Mouse (Mus musculus) stomach, embryonic 14.5 days (tissue): ENCODE measurements around the gene Ulk3. TPM values are rescaled to one million over a fixed set of nuclear protein-coding genes. Genes with fewer than 3 reads are reported as not detected.

ENCODE experiments used
- ATAC-seq: fragments of 200-750 bp; cut with Nextera tagmentation; 2 replicates; pipeline ENCODE4 v1.8.0; 2017; ENCODE audit warnings: low read depth, moderate TSS enrichment; ENCODE audit not compliant: insufficient number of reproducible peaks, insufficient read depth, low FRiP score
- H3K27ac ChIP-seq: fragments of 300-500 bp; sonication (generic); 2 replicates; pipeline ENCODE4 v1.5.1; 2014; ENCODE audit warnings: mild to moderate bottlenecking, low read length, moderate library complexity, mixed read lengths
- H3K27me3 ChIP-seq: fragments of 300-500 bp; sonication (generic); 2 replicates; pipeline ENCODE4 v1.6.1; 2014; ENCODE audit warnings: low read length, control low read depth, mixed read lengths; ENCODE audit not compliant: control insufficient read depth, insufficient read depth
- H3K36me3 ChIP-seq: fragments of 300-500 bp; sonication (generic); 2 replicates; pipeline ENCODE4 v1.6.1; 2014; ENCODE audit warnings: mild to moderate bottlenecking, control low read depth, low read length, moderate library complexity, mixed read lengths; ENCODE audit not compliant: control insufficient read depth, insufficient read depth
- H3K4me1 ChIP-seq: fragments of 300-500 bp; sonication (generic); 2 replicates; pipeline ENCODE4 v1.6.1; 2014; ENCODE audit warnings: low read length, control low read depth, mixed read lengths; ENCODE audit not compliant: control insufficient read depth, insufficient read depth
- H3K4me2 ChIP-seq: fragments of 300-500 bp; sonication (generic); replicated peaks from 2 replicates; pipeline ENCODE4 v1.6.1; 2014; ENCODE audit warnings: low read depth, low read length, control low read depth
- H3K4me3 ChIP-seq: fragments of 300-500 bp; sonication (generic); 2 replicates; pipeline ENCODE4 v1.5.1; 2014; ENCODE audit warnings: low read depth, low read length, control low read depth
- H3K9ac ChIP-seq: fragments of 300-500 bp; sonication (generic); replicated peaks from 2 replicates; pipeline ENCODE4 v1.6.1; 2014; ENCODE audit warnings: low read depth, mild to moderate bottlenecking, control low read depth, low read length, moderate library complexity, mixed read lengths
- H3K9me3 ChIP-seq: fragments of 300-500 bp; sonication (generic); 2 replicates; pipeline ENCODE4 v1.6.1; 2016; ENCODE audit warnings: low read depth, low read length, control low read depth; ENCODE audit not compliant: control insufficient read depth
- WGBS: fragments of 180-500 bp; shearing (Covaris S2); extraction: QIAGEN DNeasy Blood & Tissue Kit; methylation state at CpG from one replicate; pipeline ENCODE4 v1.1.7; 2014; 5-methylcytosine and 5-hydroxymethylcytosine counted together
- polyA plus RNA-seq: library from polyadenylated mRNA; unstranded; fragments of >200 nt; fragmentation: Nextera tagmentation; extraction: Ambion mirVana; gene quantifications from 2 replicates; pipeline ENCODE4 v1.2.1, GENCODE M21; 2014

The Ulk3 gene
- polyA plus RNA-seq, 1 experiment from 2014 or later, result 14.4 TPM

DNA sequence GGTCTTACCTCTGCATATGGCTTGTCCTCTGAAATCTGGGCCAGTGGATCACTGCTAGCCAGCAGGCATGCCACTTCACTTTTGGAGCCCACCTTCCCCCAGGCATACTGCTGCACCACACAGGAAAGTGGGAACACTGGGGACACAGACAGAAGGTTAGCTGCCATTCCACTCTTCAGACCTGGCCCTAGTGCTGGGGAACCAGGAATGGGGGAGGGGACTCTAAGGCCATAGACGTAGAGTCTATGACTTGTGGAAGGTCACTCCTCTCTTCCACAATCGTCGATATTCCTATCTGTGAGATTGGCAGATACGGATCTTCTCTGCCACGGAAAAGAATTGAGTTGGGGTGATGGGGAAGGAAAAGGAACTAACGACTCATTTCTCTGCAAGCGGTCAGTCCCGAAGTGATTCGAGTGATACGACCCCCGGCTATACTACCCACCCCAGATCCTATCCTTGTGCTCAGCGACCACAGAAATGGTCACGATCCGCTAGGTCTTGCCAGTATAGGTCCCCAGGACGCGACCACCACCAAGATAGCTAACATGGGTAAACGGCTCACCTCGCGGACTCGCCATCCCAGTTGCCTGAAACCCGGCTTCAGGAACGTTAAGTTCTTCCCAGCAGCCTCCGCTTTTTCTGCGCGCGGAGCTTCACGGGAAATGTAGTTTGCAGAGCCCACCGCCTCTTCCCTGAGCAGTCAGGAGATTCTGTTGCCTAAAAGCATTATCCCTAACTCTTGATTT, 36.9 kb upstream of the Ulk3 start, which contains the start of gene Mpi:
Gene Mpi (minus strand): TSS at position 625 of the 749 bp plus-strand sequence.
- H3K4me1 ChIP-seq, result peaks cover 6% of the 10 kb centered on the region; the same call in 1 of the 2 replicates
- H3K36me3 ChIP-seq, result peaks cover 19% of the 10 kb centered on the region
- under 1% methylated on average over 28 of the region's 28 CpGs for WGBS
- peak within 1 kb of the TSS; percentile 74 for H3K4me3 ChIP-seq
- no peak within 1 kb of the TSS for H3K27ac ChIP-seq
- peak; percentile 54; the same call in 1 of the 2 replicates for ATAC-seq
- peak within 1 kb of the TSS; percentile 42 for H3K9ac ChIP-seq
- no peaks in the 10 kb centered on the region for H3K27me3 ChIP-seq
- no peaks in the 10 kb centered on the region for H3K9me3 ChIP-seq
- peak within 1 kb of the TSS; percentile 77 for H3K4me2 ChIP-seq

DNA sequence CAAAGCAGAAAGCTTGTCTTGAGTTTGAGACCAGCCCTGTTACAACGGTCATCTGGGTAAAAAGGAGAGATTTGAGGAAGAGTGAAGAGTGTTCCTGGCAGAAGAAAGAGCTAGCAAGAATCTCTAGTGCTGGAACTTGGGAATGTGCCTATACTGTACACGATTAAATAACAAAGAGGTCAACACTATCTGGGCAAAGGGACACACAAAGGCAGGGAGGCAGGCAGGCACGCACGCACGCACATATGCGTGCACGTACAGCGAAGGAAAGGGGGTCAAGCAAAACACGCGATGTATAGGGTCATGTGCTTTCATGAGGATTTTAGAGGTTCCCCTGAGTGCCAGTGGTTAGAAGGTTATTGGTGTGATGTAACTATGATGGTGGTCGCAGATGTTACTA, 36.1 kb upstream of the Ulk3 start:
- Histone ChIP-seq H3K4me1 (peaks cover 6% of the 10 kb centered on the region; the same call in 1 of the 2 replicates), H3K27me3 (no peaks in the 10 kb centered on the region), H3K27ac (no peak overlapping the region), H3K4me2 (no peak overlapping the region), H3K36me3 (peaks cover 12% of the 10 kb centered on the region), H3K4me3 (no peak overlapping the region), H3K9ac (no peak overlapping the region), H3K9me3 (no peaks in the 10 kb centered on the region)
- 73% methylated on average over 11 of the region's 11 CpGs for WGBS
- no peak for ATAC-seq

DNA sequence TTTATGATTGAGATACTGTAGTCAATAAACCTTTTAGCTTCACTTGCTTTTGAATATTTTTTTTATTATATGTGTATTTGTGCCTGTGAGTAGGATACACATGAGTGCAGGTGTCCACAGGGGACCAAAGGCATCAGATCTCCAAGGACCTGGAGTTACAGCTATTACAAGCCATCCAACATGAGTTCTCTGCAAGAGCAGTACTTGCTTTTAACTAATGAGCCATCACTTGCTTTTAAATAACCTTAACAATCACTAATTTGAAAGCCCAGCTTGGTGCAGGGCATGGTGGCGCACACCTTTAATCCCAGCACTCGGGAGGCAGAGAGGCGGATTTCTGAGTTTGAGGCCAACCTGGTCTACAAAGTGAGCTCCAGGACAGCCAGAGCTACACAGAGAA, 34.5 kb upstream of the Ulk3 start:
- Histone ChIP-seq H3K9me3 (no peaks in the 10 kb centered on the region), H3K27me3 (no peaks in the 10 kb centered on the region), H3K27ac (no peak overlapping the region), H3K9ac (no peak overlapping the region), H3K4me2 (no peak overlapping the region), H3K4me1 (peaks cover 6% of the 10 kb centered on the region; the same call in 1 of the 2 replicates), H3K4me3 (no peak overlapping the region), H3K36me3 (no peaks in the 10 kb centered on the region; the same call in 1 of the 2 replicates)
- no peak for ATAC-seq
- WGBS, result 47% methylated on average over 3 of the region's 3 CpGs

DNA sequence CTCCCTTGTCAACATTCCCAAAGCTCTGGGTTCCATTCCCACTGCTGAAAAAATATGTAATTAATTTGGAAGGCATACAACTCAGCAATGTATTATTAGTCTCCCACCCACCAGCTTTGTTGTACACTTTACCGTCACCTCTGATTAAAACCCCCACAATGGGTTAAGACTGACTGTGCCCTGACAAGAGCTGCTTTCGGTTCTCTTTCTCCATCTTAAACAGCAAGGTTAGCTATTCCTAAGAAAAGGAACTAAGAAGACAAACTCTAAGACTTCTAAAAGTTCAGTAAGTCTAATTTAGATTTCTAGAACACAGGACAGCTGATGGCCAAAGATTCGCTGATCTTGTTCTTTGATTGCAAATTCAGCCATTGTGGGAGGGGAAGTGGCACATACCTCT, 32.0 kb upstream of the Ulk3 start:
- Histone ChIP-seq H3K27me3 (no peaks in the 10 kb centered on the region), H3K4me3 (no peak overlapping the region), H3K36me3 (no peaks in the 10 kb centered on the region), H3K4me2 (no peak overlapping the region), H3K9ac (no peak overlapping the region), H3K9me3 (no peaks in the 10 kb centered on the region), H3K27ac (no peak overlapping the region), H3K4me1 (peaks cover 14% of the 10 kb centered on the region)
- no peak for ATAC-seq
- WGBS, result 80% methylated on average over 3 of the region's 3 CpGs

DNA sequence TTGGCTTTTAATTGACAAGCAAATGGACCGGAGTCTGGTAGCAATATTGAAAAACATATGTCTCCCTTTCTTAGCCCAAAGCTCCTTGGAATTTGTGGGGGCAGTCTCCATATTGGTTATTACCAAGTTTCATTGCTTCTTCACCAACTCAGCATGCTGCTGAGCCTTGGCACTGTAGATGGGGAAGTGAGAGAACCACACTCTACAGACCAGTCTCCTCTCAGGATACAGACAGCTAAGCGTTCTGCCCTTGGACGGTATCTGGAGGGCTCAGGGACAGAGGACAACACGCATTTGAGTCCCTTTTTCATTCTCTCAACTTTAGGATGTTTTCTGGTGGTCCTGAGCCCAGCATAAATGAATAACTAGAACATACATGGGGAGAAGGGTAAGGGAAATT, 30.6 kb upstream of the Ulk3 start:
- H3K9me3 ChIP-seq, result no peaks in the 10 kb centered on the region
- 85% methylated on average over 4 of the region's 4 CpGs for WGBS
- peaks cover 25% of the 10 kb centered on the region for H3K4me1 ChIP-seq

DNA sequence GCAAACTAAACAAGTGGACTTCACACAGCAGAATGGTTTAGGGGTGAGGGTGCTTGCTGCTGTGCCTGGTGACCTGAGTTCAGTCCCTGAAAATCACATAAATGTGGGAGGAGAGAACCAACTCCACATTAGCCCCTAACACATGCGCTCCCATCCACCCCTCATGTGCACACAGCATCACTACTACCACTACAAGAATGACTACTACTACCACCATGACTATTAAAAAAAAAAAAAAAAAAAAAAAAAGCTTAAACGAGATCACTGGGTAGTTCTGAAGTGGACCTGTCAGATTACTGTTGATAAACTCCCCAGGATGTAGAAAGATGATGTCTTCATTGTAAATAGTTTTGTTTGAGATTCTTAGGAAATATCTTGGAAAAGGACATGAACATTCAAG, 29.7 kb upstream of the Ulk3 start:
- no peak overlapping the region for H3K4me3 ChIP-seq
- 57% methylated on average over 2 of the region's 2 CpGs for WGBS
- H3K4me1 ChIP-seq, result peaks cover 27% of the 10 kb centered on the region
- no peak overlapping the region for H3K27ac ChIP-seq
- no peaks in the 10 kb centered on the region for H3K36me3 ChIP-seq
- no peak overlapping the region for H3K9ac ChIP-seq
- no peaks in the 10 kb centered on the region for H3K9me3 ChIP-seq
- H3K4me2 ChIP-seq, result no peak overlapping the region
- ATAC-seq, result no peak
- H3K27me3 ChIP-seq, result no peaks in the 10 kb centered on the region

More for the DNA sequence above, 30.6 kb upstream of the Ulk3 start:
- Histone ChIP-seq H3K4me2 (no peak overlapping the region), H3K27ac (no peak overlapping the region), H3K27me3 (no peaks in the 10 kb centered on the region), H3K36me3 (no peaks in the 10 kb centered on the region), H3K4me3 (no peak overlapping the region), H3K9ac (no peak overlapping the region)
- ATAC-seq, result no peak

DNA sequence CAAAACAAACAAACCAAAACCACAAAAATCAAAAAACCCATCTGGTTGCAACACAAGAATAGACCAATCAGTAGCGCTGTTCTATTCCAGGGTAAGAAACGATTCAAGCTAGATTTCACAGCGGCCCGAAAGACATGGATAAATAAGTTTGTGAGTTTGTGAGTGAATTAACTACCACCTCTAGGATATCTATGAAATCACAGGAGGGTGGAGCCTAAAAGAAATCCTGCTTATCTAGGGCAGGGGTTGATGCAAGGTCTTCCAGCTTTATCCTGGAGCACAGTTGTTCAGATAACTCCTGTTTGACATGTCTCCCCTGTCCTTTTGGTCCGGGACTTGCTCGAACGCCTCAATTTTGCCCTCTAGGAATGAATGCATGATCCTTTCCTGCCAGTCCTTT, 29.0 kb upstream of the Ulk3 start:
- 28% methylated on average over 7 of the region's 7 CpGs for WGBS
- H3K4me2 ChIP-seq, result peak overlapping the region; percentile 83
- H3K4me1 ChIP-seq, result peaks cover 27% of the 10 kb centered on the region
- H3K9ac ChIP-seq, result peak overlapping the region; percentile 15
- no peak for ATAC-seq
- H3K36me3 ChIP-seq, result no peaks in the 10 kb centered on the region
- H3K4me3 ChIP-seq, result peak overlapping the region; percentile 50
- H3K27me3 ChIP-seq, result no peaks in the 10 kb centered on the region
- no peaks in the 10 kb centered on the region for H3K9me3 ChIP-seq
- peak overlapping the region; percentile 48; the same call in 1 of the 2 replicates for H3K27ac ChIP-seq

DNA sequence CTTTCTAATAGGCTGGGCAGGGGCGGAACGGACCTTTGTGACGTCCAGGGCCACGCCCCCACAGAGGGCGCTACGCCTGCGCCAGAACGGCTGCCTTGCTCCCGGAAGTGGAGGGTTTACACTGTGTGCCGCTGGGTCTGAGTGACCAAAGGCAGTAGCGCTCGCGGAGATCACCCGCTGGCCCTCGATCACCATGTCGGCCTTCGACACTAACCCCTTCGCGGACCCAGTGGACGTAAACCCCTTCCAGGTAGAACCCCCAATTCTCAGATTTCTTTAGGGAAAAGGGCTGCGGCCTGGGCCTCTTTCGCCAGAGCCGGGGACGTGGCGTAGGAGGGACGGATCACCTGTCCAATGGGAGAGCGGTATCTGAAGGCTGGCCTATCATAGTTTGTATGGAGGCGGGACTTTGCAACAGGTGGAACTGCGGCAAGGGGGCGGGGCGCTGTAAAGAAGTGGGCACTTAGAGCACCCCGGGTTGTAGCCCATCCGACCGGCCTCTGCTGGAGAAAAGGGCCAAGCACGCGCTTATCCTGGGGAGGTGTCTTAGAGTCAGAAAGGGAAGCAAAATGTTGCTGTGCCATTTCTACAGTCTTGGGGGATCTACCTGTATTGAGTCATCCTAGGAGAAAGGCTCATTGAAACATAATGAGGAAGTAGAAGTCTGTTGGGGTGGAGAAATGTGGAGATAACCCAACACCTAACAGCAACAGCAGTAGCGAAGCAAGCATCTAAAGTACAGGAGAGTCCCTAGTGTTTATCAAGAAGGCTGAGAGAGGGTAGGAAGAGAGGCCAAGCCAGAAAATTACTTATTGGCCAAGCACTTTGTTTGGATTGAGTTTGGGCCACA, 28.2 kb upstream of the Ulk3 start, which contains the start of gene Scamp2:
Gene Scamp2 (plus strand): TSS at position 83 of the 850 bp plus-strand sequence.
- H3K4me3 ChIP-seq, result peak within 1 kb of the TSS; percentile 50
- no peaks in the 10 kb centered on the region for H3K27me3 ChIP-seq
- peak within 1 kb of the TSS; percentile 83 for H3K4me2 ChIP-seq
- peak; percentile 98 for ATAC-seq
- no peaks in the 10 kb centered on the region for H3K9me3 ChIP-seq
- peak within 1 kb of the TSS; percentile 82; the same call in 1 of the 2 replicates for H3K27ac ChIP-seq
- WGBS, result 1% methylated on average over 37 of the region's 37 CpGs
- H3K36me3 ChIP-seq, result no peaks in the 10 kb centered on the region
- peak within 1 kb of the TSS; percentile 15 for H3K9ac ChIP-seq
- H3K4me1 ChIP-seq, result peaks cover 32% of the 10 kb centered on the region
